Mouse (Mus musculus) neural tube, embryonic 11.5 days (tissue): ENCODE data around the gene Ttyh2. TPM values are rescaled to one million over a fixed set of nuclear protein-coding genes. Genes with fewer than 3 reads are reported as not detected.
A peak's percentile ranks its signal among the peaks of the same experiment; 100 is the strongest.

Experiments
- ATAC-seq: fragments of 200-750 bp; cut with Nextera tagmentation; 2 replicates; pipeline ENCODE4 v1.8.0; 2017; ENCODE audit warnings: moderate number of reproducible peaks, mild to moderate bottlenecking, moderate TSS enrichment, moderate library complexity; ENCODE audit not compliant: insufficient read depth, low FRiP score, low TSS enrichment
- DNase-seq: peaks from one replicate; pipeline ENCODE4 v3.0.0-alpha.2; 2015; ENCODE audit warnings: low spot score
- H3K27ac ChIP-seq: fragments of 300-500 bp; sonication (generic); 2 replicates; pipeline ENCODE4 v1.5.1; 2014; ENCODE audit warnings: low read depth, mild to moderate bottlenecking, low read length
- H3K27me3 ChIP-seq: fragments of 300-500 bp; sonication (generic); 2 replicates; pipeline ENCODE4 v1.6.1; 2014; ENCODE audit warnings: mild to moderate bottlenecking, low read length, mixed read lengths; ENCODE audit not compliant: control insufficient read depth, insufficient read depth
- H3K36me3 ChIP-seq: fragments of 300-500 bp; sonication (generic); 2 replicates; pipeline ENCODE4 v1.6.1; 2014; ENCODE audit warnings: mild to moderate bottlenecking, low read length, moderate library complexity, mixed read lengths; ENCODE audit not compliant: control insufficient read depth, insufficient read depth
- H3K4me1 ChIP-seq: fragments of 300-500 bp; sonication (generic); 2 replicates; pipeline ENCODE4 v1.6.1; 2014; ENCODE audit warnings: low read length, mixed read lengths; ENCODE audit not compliant: control insufficient read depth, insufficient read depth
- H3K4me2 ChIP-seq: fragments of 300-500 bp; sonication (generic); 2 replicates; pipeline ENCODE4 v1.6.1; 2014; ENCODE audit warnings: low read depth, mild to moderate bottlenecking, moderate library complexity
- H3K4me3 ChIP-seq: fragments of 300-500 bp; sonication (generic); 2 replicates; pipeline ENCODE4 v1.5.1; 2014; ENCODE audit warnings: low read depth, low read length
- H3K9ac ChIP-seq: fragments of 300-500 bp; sonication (generic); 2 replicates; pipeline ENCODE4 v1.6.1; 2014; ENCODE audit warnings: mild to moderate bottlenecking, low read length
- H3K9me3 ChIP-seq: fragments of 300-500 bp; sonication (generic); 2 replicates; pipeline ENCODE4 v1.6.1; 2016; ENCODE audit warnings: low read length; ENCODE audit not compliant: control insufficient read depth
- WGBS: fragments of 180-500 bp; shearing (Covaris S2); extraction: QIAGEN DNeasy Blood & Tissue Kit; methylation state at CpG from one replicate; pipeline ENCODE4 v1.1.7; 2014; 5-methylcytosine and 5-hydroxymethylcytosine counted together
- polyA plus RNA-seq: library from polyadenylated mRNA; unstranded; fragments of >200 nt; fragmentation: Nextera tagmentation; extraction: Ambion mirVana; gene quantifications from 2 replicates; pipeline ENCODE4 v1.2.1, GENCODE M21; 2014

The Ttyh2 gene
- polyA plus RNA-seq, 1 experiment from 2014 or later: 24.6 TPM

- DNase-seq (no peak), ATAC-seq (no peak)
- Histone ChIP-seq H3K9ac (no peak overlapping the region), H3K4me3 (no peak overlapping the region), H3K27me3 (no peaks in the 10 kb centered on the region), H3K4me2 (no peak overlapping the region), H3K4me1 (peaks cover 10% of the 10 kb centered on the region), H3K36me3 (no peaks in the 10 kb centered on the region), H3K9me3 (no peaks in the 10 kb centered on the region), H3K27ac (no peak overlapping the region)
- WGBS: 83% methylated on average over 2 of the region's 2 CpGs
These were observed 60.9 kb downstream of the Ttyh2 start for GRCm38 (mm10) chr11:114736111-114736510.

DNA sequence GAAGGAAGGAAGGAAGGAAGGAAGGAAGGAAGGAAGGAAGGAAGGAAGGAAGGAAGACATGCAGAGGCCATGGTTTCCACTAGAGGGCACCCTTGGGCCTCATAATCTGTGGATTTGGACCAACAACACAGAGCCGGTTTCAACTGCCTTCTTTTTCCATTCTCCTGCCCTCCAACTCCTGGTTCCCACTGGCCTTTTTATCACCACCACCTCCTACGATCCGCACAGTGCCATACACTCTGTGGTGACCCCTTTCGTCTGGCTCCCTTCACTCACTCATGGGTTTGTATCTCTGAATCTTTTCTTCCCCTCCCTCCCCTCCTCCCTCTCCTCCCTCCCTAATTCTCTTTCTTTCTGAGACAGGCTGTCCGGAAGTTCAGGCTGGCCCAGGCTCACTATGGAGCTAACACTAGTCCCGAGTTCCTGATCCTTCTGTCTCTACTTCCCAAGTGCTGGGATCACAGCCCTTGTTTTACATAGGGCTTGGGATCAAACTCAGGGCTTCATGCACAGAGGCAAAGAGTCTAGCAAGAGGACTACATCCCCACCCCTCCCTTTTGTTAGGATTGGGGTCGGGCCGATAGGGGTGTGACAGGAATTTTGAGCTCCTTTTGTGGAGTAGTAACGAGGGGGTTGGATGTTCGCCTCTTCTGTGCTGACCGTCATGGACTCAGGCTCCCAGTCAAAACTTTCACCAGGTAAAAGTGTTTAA lies 61.8 kb downstream of the Ttyh2 start:
- WGBS: 23% methylated on average over 11 of the region's 11 CpGs

GRCm38 (mm10) chr11:114740598-114740997 lies 65.4 kb downstream of the Ttyh2 start:
- DNase-seq: no peak

More for the DNA sequence above, 61.8 kb downstream of the Ttyh2 start:
- peak overlapping the region; percentile 39; the same call in 1 of the 2 replicates for H3K9ac ChIP-seq
- no peaks in the 10 kb centered on the region for H3K36me3 ChIP-seq
- no peak overlapping the region for H3K4me2 ChIP-seq
- H3K4me3 ChIP-seq: no peak overlapping the region
- H3K4me1 ChIP-seq: peaks cover 17% of the 10 kb centered on the region
- no peaks in the 10 kb centered on the region for H3K27me3 ChIP-seq
- ATAC-seq (no peak), DNase-seq (peak; percentile 74)
- H3K9me3 ChIP-seq: no peaks in the 10 kb centered on the region
- H3K27ac ChIP-seq: no peak overlapping the region

GRCm38 (mm10) chr11:114741451-114741850 lies 66.2 kb downstream of the Ttyh2 start:
- peaks cover 17% of the 10 kb centered on the region for H3K4me1 ChIP-seq
- ATAC-seq (peak; percentile 75), DNase-seq (peak; percentile 66)
- H3K9ac ChIP-seq: no peak overlapping the region
- no peaks in the 10 kb centered on the region for H3K27me3 ChIP-seq
- WGBS: 11% methylated on average over 6 of the region's 6 CpGs
- H3K4me3 ChIP-seq: no peak overlapping the region
- no peaks in the 10 kb centered on the region for H3K9me3 ChIP-seq
- peak overlapping the region; percentile 40; the same call in 1 of the 2 replicates for H3K27ac ChIP-seq
- no peaks in the 10 kb centered on the region for H3K36me3 ChIP-seq
- no peak overlapping the region for H3K4me2 ChIP-seq

More at GRCm38 (mm10) chr11:114740598-114740997, 65.4 kb downstream of the Ttyh2 start:
- H3K4me2 ChIP-seq: no peak overlapping the region
- peaks cover 17% of the 10 kb centered on the region for H3K4me1 ChIP-seq
- no peaks in the 10 kb centered on the region for H3K36me3 ChIP-seq
- no peaks in the 10 kb centered on the region for H3K27me3 ChIP-seq
- no peaks in the 10 kb centered on the region for H3K9me3 ChIP-seq
- no peak overlapping the region for H3K9ac ChIP-seq
- WGBS: 32% methylated on average over 10 of the region's 10 CpGs
- ATAC-seq: no peak
- no peak overlapping the region for H3K27ac ChIP-seq
- no peak overlapping the region for H3K4me3 ChIP-seq

- ATAC-seq (peak; percentile 1; the same call in 1 of the 2 replicates), DNase-seq (peak; percentile 92)
- H3K4me3 ChIP-seq: no peak overlapping the region
- no peak overlapping the region for H3K4me2 ChIP-seq
- H3K27ac ChIP-seq: no peak overlapping the region
- peaks cover 17% of the 10 kb centered on the region for H3K4me1 ChIP-seq
- H3K36me3 ChIP-seq: no peaks in the 10 kb centered on the region
- H3K9ac ChIP-seq: no peak overlapping the region
- H3K27me3 ChIP-seq: no peaks in the 10 kb centered on the region
- under 1% methylated on average over 12 of the region's 12 CpGs for WGBS
- no peaks in the 10 kb centered on the region for H3K9me3 ChIP-seq
These were observed 69.9 kb downstream of the Ttyh2 start for GRCm38 (mm10) chr11:114745134-114745533.

- Histone ChIP-seq H3K27ac (no peak overlapping the region), H3K9me3 (no peaks in the 10 kb centered on the region), H3K9ac (no peak overlapping the region), H3K4me3 (no peak overlapping the region), H3K27me3 (no peaks in the 10 kb centered on the region), H3K36me3 (no peaks in the 10 kb centered on the region), H3K4me1 (no peaks in the 10 kb centered on the region), H3K4me2 (no peak overlapping the region)
- ATAC-seq: no peak
- DNase-seq: no peak
- 75% methylated on average over 12 of the region's 12 CpGs for WGBS
These were observed 72.4 kb downstream of the Ttyh2 start for GRCm38 (mm10) chr11:114747564-114748138.

DNA sequence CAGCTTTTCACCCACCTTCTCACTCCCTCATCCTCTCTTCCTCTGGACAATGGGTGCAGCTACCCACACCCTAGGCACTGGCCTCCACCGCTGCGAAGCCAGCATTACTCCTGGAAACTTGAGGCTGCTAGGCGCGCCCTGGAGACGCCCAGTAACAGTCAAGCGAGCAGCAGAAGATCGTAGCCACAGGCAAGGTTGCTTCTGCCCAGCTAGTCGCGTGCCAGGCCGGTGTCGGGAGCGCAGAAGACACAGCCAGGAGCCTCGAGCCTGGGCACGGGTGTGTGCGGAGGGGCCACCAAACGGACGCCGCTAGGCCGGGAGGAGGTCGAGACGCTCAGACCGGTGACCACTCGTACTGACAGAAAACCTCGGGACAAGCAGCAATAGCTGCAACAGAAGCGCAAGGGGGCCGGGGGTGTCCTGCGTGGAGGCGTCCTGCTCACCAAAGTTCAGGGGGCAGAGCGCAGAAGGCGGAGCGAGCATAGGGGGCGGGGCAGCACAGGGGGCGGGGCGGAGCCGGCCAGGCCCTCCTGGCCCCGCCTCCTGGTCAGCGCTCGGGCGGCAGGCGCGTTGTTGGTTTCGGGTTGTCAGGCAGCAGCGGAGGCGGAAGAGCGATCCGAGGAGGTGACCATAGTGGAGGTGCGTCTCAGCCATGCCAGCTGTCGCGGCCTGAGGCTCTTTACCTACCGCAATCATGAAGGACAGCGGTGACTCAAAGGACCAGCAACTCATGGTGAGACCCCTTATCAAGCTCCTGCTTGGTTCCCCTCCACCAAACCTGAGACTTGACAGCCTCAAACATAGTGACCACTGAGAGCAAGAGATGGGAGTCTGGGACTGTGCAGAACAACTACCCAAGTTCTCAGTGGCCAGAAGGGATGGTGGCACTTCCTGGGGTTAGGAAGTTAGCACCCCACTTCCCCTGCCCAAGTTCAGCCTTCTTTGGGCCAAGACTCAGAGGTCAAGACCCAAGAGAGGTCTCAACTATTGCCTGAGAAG lies 89.9 kb downstream of the Ttyh2 start, which contains the start of gene Kif19a:
Gene Kif19a (plus strand): TSS at position 569 of the 999 bp plus-strand sequence.
- peak within 1 kb of the TSS; percentile 38 for H3K4me3 ChIP-seq
- no peaks in the 10 kb centered on the region for H3K36me3 ChIP-seq
- no peaks in the 10 kb centered on the region for H3K9me3 ChIP-seq
- DNase-seq: peak; percentile 81
- H3K27ac ChIP-seq: no peak within 1 kb of the TSS
- peak within 1 kb of the TSS; percentile 70 for H3K4me2 ChIP-seq
- WGBS: 4% methylated on average over 51 of the region's 51 CpGs
- ATAC-seq: peak; percentile 73
- H3K9ac ChIP-seq: no peak within 1 kb of the TSS
- H3K27me3 ChIP-seq: peaks cover 8% of the 10 kb centered on the region
- 0 out of 2 replicates have a peak, but pooled peaks cover 2% of the 10 kb centered on the region for H3K4me1 ChIP-seq

GRCm38 (mm10) chr11:114769911-114770310 lies 94.7 kb downstream of the Ttyh2 start:
- no peak overlapping the region for H3K4me2 ChIP-seq
- ATAC-seq (no peak), DNase-seq (no peak)
- H3K9me3 ChIP-seq: no peaks in the 10 kb centered on the region
- 56% methylated on average over 6 of the region's 6 CpGs for WGBS
- H3K4me1 ChIP-seq: 0 out of 2 replicates have a peak, but pooled peaks cover 2% of the 10 kb centered on the region
- H3K4me3 ChIP-seq: no peak overlapping the region
- peaks cover 8% of the 10 kb centered on the region for H3K27me3 ChIP-seq
- no peak overlapping the region for H3K27ac ChIP-seq
- no peak overlapping the region for H3K9ac ChIP-seq
- no peaks in the 10 kb centered on the region for H3K36me3 ChIP-seq
